Mouse (Mus musculus): ENCODE measurements around the gene Stat4.
"Not testable (repeated sequence)": the region's sequence is repeated elsewhere in the genome, so short reads cannot be mapped to it uniquely, and the experiment has no call there.

The Stat4 gene

DNA sequence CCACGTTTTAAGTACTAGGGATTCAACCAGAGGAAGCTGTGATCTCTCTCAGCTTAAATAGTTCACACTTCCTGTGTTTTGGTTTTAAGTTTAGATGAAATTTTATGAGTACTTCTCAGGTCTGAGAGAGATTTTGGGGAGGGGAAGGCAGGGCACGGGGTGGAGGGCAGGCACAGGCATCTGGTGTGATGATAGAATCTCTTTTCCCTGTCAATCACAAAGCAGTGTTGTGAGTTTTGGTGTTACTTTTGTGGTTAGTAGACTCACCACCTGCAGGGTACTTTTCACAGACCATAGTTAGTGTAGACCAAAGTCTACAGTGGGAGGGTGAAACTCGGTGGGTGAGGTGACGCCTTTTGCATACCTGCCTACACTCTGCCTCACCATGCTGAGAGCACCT, 32.7 kb downstream of the Stat4 start:
- in situ Hi-C loops (cut with MboI; ENCODE audit: unreplicated experiment in 2 of 2) = loop anchor here in 1 of 2 experiments (5.0 to 25.0 kb wide), 2 partner anchors 53 to 1768 kb away; partner anchors contain the start of gene Stk17b

DNA sequence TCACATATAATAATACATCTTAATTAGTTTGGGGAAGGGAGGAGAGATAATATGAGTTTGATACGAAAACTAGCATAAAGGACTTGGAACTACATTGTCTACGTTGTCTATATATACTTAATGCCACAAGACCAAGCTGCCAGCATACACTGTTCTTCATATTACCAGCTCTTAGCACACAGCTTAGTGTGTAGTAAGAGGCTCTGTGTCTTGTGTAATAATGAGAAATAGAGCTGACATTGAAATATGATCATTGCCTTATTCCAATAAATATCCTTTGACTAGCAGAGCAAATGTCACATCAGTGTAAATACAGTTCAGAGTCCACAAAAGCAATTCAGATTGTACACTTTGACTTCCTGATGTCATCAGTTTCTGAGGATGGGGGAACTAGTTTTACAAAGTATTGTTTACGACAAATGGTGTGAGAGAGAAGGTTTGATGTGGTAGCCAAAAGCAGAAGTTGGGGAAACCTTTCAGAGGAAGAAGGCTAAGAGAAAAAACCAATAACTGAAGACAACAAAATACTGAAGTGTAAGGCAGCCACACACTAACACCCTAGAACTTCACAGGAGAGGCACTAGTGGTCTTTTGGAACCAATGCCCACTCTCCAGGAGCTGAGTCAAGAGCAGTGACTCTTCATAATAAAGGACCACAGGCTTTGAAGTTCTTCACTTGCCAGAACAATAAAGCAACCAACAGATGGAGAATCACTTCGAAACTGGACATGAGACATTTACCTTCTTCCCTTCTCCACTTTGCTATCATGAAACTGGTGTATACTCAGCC, 35.2 kb downstream of the Stat4 start:
- in situ Hi-C loops (cut with MboI; ENCODE audit: unreplicated experiment in 2 of 2) = loop anchor here in 1 of 2 experiments (5.0 to 25.0 kb wide), 2 partner anchors 50 to 1765 kb away; partner anchors contain the start of gene Stk17b

DNA sequence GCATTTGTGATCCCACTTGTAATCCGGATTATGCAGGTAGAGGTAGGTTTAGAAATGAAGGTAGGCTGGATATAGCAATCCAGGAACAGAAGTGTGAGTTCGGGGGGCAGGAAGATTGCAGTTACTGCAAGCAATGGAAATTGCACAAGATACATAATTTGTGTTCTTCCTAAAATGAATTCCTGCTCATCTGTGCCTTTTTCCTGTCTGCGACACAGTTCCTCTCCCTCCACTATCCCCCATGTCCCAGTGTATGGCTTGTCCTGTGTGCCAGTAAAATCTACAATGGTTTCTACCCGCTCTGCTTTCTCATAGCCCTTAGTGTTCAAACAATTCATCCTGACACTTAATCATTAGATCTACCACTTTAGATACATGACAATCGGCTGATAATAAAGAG, 41.7 kb downstream of the Stat4 start:
- in situ Hi-C loops (cut with MboI; ENCODE audit: unreplicated experiment in 2 of 2) = no loop called here

DNA sequence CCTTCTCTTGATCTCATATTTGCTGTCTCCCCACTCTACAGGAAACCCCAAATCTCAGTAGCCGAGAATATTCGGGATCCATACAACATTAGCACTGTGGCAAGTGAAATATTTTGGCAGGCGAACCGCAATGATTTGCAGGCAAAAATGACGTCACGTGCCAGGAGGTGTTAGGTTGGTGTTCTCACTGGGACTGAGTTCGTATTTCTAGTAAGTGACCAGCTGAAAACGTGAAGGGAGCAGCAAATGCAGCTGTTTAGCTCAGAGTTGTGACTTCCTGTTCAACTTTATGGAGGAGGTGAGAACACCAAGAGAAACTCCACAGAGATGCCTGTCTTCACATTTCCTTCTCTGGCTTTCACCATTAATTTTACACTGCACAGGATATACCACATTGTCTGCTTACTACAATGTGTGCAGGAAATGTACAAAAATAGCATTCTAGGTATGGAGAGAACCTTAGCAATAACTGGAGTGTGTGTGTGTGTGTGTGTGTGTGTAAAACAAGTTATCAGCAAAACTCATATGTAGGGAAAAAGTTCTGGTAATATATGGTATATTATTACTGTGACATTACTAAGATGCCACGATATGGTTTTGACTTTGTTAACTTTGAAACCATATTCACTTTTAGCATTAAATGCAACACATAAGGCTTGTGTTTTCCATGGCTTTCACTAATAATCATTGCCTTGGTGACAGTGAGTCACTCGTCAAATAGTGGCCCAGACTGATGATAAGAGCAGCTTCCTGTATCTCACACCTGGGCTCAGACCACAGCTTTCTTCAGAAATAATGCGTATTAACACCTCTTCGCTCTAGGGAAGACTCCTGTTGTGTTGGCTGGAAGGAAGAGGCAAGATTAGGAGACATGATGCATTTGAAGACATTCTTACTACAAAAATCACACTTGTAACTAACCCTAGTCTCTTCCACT, 48.1 kb downstream of the Stat4 start:
- in situ Hi-C loops (cut with MboI; ENCODE audit: unreplicated experiment in 2 of 2) = no loop called here

DNA sequence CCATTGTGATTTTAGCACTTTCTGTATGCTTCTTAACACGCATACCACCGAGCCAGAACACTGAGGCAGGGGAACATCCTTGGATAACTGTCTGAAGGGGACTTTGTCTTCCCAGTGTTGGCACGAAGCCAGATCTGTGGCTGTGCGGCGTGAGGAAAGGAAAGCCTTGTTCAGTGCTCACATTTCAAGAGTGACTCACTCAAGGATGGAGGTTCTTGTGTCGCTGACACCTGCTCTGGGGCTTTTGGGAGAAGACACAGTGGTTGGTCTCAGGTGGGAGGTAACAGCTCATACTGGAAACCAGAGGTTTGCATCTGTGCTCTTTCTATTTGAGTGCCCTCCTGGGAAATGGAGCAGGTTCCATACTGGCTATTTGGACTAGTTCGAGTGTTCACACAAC, 52.2 kb downstream of the Stat4 start:
- in situ Hi-C loops (cut with MboI; ENCODE audit: unreplicated experiment in 2 of 2) = no loop called here

DNA sequence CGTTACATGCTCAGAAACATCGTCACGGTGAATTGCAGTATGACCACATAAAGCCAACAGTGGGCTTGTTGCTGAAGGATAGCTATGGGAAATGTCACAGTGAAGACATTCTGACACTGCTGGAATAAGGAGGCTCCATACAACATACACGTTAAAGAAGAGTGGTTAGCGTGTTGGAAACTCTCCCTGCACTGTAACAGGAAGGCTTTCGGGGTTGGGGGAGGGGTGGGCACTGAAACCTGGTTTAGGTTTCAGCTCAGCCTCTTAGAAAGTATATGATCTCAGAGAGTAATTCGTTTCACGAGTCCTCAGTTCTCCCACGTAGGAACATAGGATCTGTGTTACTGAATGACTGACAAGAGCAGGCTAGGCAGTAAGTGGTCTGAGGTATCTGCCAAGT, 52.7 kb downstream of the Stat4 start:
- in situ Hi-C loops (cut with MboI; ENCODE audit: unreplicated experiment in 2 of 2) = no loop called here

DNA sequence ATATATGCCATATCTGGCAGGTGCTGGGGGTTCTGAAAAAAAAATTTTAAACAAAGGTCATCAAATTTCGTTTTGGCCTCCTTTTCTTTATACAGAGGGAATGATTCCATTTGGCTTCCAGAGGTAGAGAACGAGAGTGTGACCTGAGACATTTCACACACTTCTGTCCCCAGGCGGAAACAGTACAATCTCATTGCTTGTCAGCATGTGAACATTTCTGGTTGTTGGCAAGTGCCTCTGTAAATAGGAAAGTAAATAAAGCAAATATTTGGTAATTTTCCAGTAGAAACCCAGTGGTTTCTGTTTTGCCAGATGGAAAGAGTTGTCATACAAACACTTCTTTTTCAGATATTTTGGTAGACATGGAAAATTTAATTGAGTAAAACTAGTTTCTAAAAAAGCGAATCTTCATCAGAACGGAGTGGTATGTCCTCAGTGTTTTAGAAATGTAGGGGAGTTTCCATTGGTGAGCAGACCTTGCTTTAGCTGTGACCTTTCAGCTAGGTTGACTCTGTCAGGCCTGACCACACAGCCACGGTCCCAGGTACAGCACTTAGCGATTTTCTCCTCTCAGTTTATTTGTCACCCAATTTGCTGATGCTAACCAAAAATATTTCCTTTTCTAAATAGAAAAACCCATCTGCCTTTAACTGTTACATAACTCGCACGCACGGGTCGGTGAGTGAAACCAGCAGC, 53.6 kb downstream of the Stat4 start:
- in situ Hi-C loops (cut with MboI; ENCODE audit: unreplicated experiment in 2 of 2) = no loop called here

DNA sequence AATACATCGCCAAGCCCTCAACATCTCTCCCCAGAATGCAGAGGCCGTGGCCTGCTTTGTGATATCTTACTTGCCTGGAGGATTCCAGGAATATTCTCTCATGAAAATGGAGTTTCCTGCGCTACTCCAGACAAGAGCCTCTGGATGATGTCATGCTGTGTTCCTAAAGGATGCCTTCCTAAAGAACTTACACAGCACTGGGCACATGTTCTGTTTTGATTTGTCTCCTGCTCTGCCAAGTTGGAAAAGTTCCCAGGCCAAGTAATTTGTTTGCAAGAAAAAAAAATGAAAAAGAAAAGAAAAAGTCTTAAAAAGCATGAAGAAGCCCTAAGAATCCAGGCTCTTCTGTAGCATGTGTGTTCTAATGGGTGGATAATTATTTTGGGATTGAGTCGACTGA, 56.2 kb downstream of the Stat4 start:
- in situ Hi-C loops (cut with MboI; ENCODE audit: unreplicated experiment in 2 of 2) = no loop called here

DNA sequence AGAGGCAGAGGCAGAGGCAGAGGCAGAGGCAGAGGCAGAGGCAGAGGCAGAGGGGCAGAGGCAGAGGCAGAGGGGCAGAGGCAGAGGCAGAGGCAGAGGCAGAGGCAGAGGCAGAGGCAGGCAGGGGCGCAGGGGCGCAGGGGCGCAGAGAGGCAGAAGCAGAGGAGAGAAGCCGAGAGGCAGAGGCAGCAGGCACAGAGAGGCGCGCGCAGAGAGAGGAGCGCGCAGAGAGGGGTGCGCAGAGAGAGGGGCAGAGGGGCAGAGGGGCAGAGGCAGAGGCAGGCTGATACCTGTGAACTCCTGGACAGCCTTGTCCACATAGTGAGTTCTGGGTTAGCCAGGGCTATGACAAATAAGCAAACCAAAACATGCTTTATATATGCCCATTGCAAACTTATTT, 59.9 kb downstream of the Stat4 start:
- in situ Hi-C loops (cut with MboI; ENCODE audit: unreplicated experiment in 2 of 2) = not testable (repeated sequence)

DNA sequence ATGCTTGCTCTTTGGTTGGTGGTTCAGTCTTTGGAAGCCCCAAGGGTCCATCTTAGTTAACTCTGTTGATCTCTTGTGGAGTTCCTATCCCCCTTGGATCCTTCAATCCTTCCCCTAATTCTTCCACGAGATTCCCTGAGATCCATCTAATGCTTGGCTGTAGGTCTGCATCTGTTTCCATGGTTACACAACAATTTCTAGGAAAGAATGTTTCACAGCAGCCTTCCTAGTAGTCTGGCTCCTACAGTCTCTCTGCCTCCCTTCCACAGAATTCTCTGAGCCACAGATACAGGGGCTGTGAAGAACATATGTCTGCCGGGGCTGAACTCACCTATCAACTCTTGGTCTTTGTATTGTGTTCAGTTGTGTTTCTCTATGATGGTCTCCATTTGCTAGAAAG, 61.8 kb downstream of the Stat4 start:
- in situ Hi-C loops (cut with MboI; ENCODE audit: unreplicated experiment in 2 of 2) = no loop called here

DNA sequence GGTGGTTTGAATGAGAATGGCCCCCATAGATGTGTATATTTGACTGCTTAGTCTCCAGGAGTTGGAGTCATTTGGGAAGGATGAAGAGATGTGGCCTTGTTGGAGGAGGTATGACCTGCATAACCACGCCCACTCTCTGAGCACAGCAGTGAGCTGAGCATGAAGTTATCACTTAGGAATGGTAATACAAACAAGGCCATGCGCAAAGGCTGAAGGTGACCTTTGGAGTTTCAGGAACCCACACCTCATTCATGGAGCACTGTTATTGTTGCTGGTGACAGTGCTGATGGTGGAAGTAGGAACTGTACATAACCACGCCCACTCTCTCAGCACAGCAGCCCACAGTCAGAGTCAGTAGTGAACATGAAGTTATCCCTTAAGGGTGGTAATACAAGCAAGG, 62.9 kb downstream of the Stat4 start:
- in situ Hi-C loops (cut with MboI; ENCODE audit: unreplicated experiment in 2 of 2) = no loop called here

DNA sequence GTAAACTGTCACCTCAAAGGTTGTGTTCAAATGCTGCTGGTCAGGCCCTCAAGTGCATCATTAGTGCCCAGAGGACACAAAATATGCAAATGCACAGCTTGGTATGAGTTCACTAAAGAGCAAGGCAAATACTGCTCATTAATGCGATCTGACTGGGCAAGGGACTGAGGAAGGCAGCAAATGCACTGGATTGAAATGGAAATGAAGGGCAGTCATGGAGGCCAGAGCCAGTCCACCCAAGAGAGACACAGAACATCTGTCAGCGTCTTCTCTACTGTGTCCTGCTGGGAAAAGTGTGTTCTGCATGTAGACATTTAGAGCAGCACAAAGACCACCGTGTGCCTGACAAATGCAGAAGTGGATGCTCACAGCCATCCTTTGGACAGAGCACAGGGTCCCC, 64.6 kb downstream of the Stat4 start:
- in situ Hi-C loops (cut with MboI; ENCODE audit: unreplicated experiment in 2 of 2) = no loop called here

DNA sequence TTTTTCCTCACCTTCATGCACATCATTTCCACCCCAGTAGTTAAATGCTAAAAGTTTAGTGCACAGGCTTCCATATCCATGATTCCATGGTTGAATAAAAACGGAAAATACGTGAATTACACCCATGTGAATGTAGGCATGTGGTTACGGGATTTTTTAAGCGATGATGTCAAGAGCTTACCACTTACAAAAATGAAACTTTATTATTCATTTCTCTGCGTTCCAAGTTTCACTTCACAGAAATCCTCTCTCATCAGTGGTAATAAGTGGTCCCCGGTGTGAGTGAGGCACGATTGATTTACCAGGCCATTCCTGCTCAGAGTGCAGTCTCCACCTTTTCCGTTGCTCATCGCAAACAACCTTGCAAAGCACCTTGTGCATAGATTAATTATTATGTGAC, 66.0 kb downstream of the Stat4 start:
- in situ Hi-C loops (cut with MboI; ENCODE audit: unreplicated experiment in 2 of 2) = no loop called here

DNA sequence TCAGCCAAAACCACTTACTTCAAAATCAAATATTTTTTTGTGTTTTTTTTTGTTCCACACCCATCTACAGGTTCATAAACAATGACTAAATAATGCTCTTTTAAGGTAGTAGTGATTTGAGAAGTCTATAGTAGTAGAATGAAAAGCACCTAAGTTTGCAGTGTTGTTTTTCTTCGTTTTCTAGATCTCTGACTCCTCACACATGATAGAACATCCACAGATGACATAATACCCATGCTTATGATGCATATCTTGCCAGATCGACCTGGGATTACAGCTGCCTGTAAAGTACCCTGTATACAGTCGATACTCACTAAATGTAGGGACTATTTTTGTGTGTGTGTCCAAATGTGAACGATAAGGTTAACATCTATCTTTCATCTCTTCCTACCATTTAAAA, 69.0 kb downstream of the Stat4 start:
- in situ Hi-C loops (cut with MboI; ENCODE audit: unreplicated experiment in 2 of 2) = no loop called here

DNA sequence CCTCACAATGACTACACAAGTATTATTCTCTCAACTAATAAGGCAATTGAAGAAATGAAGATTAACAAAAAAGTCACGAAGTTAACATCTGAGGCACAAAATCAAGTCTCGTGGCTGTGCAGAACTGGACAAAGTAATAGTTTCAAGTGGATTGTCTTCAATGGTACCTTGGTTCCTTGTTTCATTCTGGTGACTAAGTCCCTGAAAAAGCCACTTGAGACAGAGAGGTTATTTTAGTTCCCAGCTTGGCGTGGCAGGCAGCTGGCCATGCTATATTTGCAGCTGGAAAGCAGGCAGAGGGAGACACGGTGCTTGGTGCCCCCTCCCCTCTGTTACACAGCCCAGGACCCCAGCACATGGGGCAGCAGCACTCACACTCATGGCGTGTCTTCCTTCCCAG, 70.2 kb downstream of the Stat4 start:
- in situ Hi-C loops (cut with MboI; ENCODE audit: unreplicated experiment in 2 of 2) = no loop called here

DNA sequence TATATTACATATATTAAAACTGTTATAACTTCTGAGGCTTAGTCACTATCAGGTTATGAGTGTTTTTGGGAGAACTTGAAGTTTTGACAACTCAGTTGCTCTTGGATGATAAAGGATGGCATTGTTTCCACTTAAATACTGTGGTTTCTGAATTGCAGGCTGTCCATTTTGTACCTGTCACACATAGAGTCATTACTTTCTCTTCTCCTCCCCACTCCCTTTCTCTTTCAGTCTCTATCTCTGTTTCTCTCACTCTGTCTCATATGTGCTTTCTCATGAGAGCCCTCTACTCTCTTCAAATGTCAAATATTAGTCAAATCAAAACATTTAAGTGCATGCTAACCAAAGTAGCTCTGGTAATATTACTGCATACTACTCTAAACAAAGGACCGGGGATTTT, 79.3 kb downstream of the Stat4 start:
- in situ Hi-C loops (cut with MboI; ENCODE audit: unreplicated experiment in 2 of 2) = no loop called here

DNA sequence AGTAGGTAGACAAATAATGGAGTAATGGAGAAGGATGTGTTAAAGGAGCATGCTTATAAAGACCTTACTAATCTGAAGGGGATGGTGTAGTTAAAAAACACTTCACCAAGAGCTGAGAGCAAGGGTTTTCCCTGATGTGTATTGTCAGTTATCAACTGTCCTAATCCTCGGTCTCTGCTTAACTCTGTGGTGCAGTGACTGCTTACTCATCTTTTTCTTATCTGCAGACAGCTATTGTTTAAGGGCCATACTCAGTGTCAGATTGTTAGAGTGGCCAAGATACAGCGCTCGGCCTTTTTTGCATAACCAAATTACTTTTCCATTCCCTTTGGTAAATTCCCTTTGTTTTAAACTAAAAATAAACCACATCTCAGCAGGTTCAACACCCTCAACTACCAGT, 79.7 kb downstream of the Stat4 start:
- in situ Hi-C loops (cut with MboI; ENCODE audit: unreplicated experiment in 2 of 2) = no loop called here

DNA sequence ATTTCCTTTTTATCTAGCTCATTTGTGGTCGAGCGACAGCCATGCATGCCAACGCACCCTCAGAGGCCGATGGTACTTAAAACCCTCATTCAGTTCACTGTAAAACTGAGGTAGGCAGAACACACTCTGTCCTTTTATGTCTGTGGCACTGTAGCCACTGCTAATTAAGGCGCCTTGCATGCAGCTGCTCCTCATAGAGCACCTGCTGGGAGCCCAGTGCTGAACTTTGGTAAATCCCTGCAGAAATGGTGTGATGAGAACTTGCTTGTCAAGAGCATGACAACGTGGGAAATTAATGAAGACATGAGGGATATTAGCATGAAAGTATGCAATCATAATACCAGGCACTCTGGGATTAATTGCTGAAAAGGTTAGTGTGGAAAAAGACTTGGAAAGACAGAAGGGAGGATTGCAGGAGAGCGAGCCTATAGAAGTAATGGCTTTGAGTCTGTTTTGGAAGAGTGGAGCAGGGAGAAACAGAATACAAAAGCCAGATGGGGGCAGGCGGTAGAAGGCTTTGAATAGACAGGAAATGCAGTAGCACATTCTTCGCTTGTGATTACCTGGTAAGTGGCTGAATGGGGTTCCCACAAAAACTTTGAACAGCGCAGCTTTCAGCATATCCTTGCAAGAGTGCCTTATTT, 92.9 kb downstream of the Stat4 start:
- in situ Hi-C loops (cut with MboI; ENCODE audit: unreplicated experiment in 2 of 2) = loop anchor here in 1 of 2 experiments (25.0 kb wide), 1 partner anchor 1118 kb away; no protein-coding TSS in a partner anchor

DNA sequence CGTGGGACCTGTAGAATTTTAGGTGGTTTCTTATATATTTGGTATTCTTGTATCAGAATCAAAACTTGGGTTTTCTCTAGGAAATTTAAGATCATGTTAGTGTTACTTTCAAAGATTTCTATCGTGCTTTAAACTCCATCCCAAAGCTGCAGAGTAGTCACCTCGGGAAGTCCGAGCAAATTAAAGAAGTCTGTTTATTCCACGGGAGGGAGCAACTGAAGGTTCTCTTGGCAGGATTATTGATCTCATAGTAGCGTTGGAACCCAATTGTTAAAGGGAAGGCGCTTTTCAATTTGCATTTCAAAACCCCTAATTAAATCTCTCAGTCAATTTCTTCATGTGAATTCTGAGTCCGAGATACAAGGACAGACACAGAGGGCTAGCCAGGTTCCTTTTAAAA, 93.4 kb downstream of the Stat4 start:
- in situ Hi-C loops (cut with MboI; ENCODE audit: unreplicated experiment in 2 of 2) = loop anchor here in 1 of 2 experiments (25.0 kb wide), 1 partner anchor 1118 kb away; no protein-coding TSS in a partner anchor

DNA sequence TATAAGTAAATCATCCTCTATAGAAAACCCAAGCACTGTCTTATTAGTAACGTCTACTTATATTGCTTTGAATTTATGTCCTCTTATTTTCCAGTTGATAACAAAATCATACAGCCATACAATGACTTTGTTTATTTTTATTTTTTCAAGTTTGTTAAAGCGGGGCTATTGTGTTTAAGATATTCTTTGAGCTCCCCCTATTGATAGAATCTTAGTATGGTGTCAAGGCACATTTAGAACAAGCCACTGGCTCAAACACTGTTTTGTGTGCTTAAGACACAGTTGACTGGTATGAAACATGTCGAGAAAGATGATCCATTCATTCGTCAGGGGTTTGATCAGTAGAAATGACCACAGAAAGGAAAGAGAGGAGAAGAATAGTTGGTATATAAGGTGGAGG, 99.3 kb downstream of the Stat4 start:
- in situ Hi-C loops (cut with MboI; ENCODE audit: unreplicated experiment in 2 of 2) = loop anchor here in 1 of 2 experiments (25.0 kb wide), 1 partner anchor 1124 kb away; no protein-coding TSS in a partner anchor

All from v-Abl transformed pro-B cells (cell line).